Mouse (Mus musculus) small intestine, adult 2 months (tissue): ENCODE measurements around the gene Cfap74.

Experiments used
- CTCF ChIP-seq: fragments of 200-500 bp; IDR thresholded peaks from 2 replicates; pipeline ENCODE4 v1.5.1; 2012; ENCODE audit warnings: low read depth, mild to moderate bottlenecking, control low read depth, inconsistent platforms, low read length, moderate library complexity, mixed read lengths; ENCODE audit not compliant: insufficient replicate concordance, insufficient read length; ENCODE audit errors: extremely low read depth
- POLR2A ChIP-seq: fragments of 200-500 bp; IDR thresholded peaks from 2 replicates; pipeline ENCODE4 v1.6.1; 2012; ENCODE audit warnings: low read depth, mild to moderate bottlenecking, control low read depth, inconsistent platforms, low read length, moderate library complexity

- TF ChIP-seq CTCF (no peak), POLR2A (no peak)
These were observed 4.8 kb downstream of the Cfap74 start for GRCm38 (mm10) chr4:155413641-155414335.
